ENCODE assay signal across 15 mouse cellular contexts in genomic region chr10:93144579-93144978, GRCm38 (mm10). TPM values are rescaled to one million over a fixed set of nuclear protein-coding genes. Genes with fewer than 3 reads are reported as not detected.
DNase-seq lines count a peak whose midpoint lies in the region; ATAC-seq and TF ChIP-seq lines count a peak whose summit lies in the region.
"Had no signal": no experiment of that assay in that cellular context is flagged by ENCODE, and none has a peak within 500 bp of the region (broad histone marks: within the 10 kb centered on the region; RNA-seq: fewer than 3 reads in every experiment).

No protein-coding gene starts in this region.

- no peak overlapping the region for H3K4me3 ChIP-seq in spleen, adult 2 months (ENCODE audit: extremely low read depth, insufficient read depth, insufficient read length)
- peak overlapping the region; percentile 15 for H3K4me3 ChIP-seq in liver, embryonic 16.5 days (ENCODE audit: low read depth, low read length)
- no peak overlapping the region for H3K4me3 ChIP-seq in intestine, embryonic 15.5 days (replicated peaks)
- H3K4me3 ChIP-seq: embryonic facial prominence, embryonic 13.5 days; lung, embryonic 15.5 days; neural tube, embryonic 12.5 days had no signal

- peaks cover 7% of the 10 kb centered on the region; the same call in 1 of the 2 replicates for H3K4me1 ChIP-seq in spleen, adult 2 months (ENCODE audit: control insufficient read depth, insufficient read depth, insufficient read length)
- peaks cover 33% of the 10 kb centered on the region for H3K4me1 ChIP-seq in liver, embryonic 16.5 days (ENCODE audit: control insufficient read depth, low read depth, low read length)
- no peaks in the 10 kb centered on the region for H3K4me1 ChIP-seq in intestine, embryonic 15.5 days (replicated peaks)
- H3K4me1 ChIP-seq: embryonic facial prominence, embryonic 13.5 days; neural tube, embryonic 12.5 days had no signal

- peak overlapping the region; percentile 11 for H3K9ac ChIP-seq in liver, embryonic 16.5 days (ENCODE audit: low read depth, low read length)
- no peak overlapping the region for H3K9ac ChIP-seq in intestine, embryonic 15.5 days
- H3K9ac ChIP-seq: embryonic facial prominence, embryonic 13.5 days; lung, embryonic 15.5 days; neural tube, embryonic 12.5 days had no signal

- TF ChIP-seq POLR2A in spleen, adult 2 months (IDR thresholded peaks at IDR 0.05; ENCODE audit: low read depth, low read length): no peak

- no peaks in the 10 kb centered on the region for H3K27me3 ChIP-seq in spleen, adult 2 months (ENCODE audit: control insufficient read depth, insufficient read depth, low read length)
- H3K27me3 ChIP-seq in liver, embryonic 16.5 days (ENCODE audit: control insufficient read depth, insufficient read depth, low read depth, low read length): no peaks in the 10 kb centered on the region
- H3K27me3 ChIP-seq in intestine, embryonic 15.5 days (replicated peaks): no peaks in the 10 kb centered on the region
- H3K27me3 ChIP-seq: embryonic facial prominence, embryonic 13.5 days; lung, embryonic 15.5 days; neural tube, embryonic 12.5 days had no signal

- peak; percentile 31 for ATAC-seq in common myeloid progenitor, adult 5-6 weeks (replicated peaks; ENCODE audit: low read depth, poor library complexity, severe bottlenecking)
- peak; percentile 6 for ATAC-seq in liver, embryonic 16.5 days (ENCODE audit: low read depth)
- no peak for ATAC-seq in intestine, embryonic 15.5 days
- ATAC-seq: forebrain, embryonic 14.5 days; hindbrain, postnatal 0 days; midbrain, embryonic 16.5 days had no signal

- intact Hi-C loops in left cerebral cortex, postnatal 14 days (cut with DNase I): no loop called here

- H3K36me3 ChIP-seq in spleen, adult 2 months (ENCODE audit: control insufficient read depth, insufficient read depth, low read length): no peaks in the 10 kb centered on the region
- H3K36me3 ChIP-seq in liver, embryonic 16.5 days (ENCODE audit: control insufficient read depth, insufficient read depth): no peaks in the 10 kb centered on the region
- H3K36me3 ChIP-seq in intestine, embryonic 15.5 days: no peaks in the 10 kb centered on the region
- H3K36me3 ChIP-seq: embryonic facial prominence, embryonic 13.5 days; lung, embryonic 15.5 days; neural tube, embryonic 12.5 days had no signal

- H3K9me3 ChIP-seq in liver, embryonic 16.5 days (replicated peaks; ENCODE audit: control insufficient read depth, low read length): no peaks in the 10 kb centered on the region
- no peaks in the 10 kb centered on the region for H3K9me3 ChIP-seq in intestine, embryonic 15.5 days
- H3K9me3 ChIP-seq: embryonic facial prominence, embryonic 13.5 days; lung, embryonic 15.5 days; neural tube, embryonic 12.5 days had no signal

- 24% methylated on average over 1 of the region's 1 CpGs for WGBS in spleen, adult 2 months
- WGBS in liver, embryonic 16.5 days (ENCODE audit: insufficient replicate concordance): 22% methylated on average over 1 of the region's 1 CpGs
- 66% methylated on average over 1 of the region's 1 CpGs for WGBS in intestine, embryonic 15.5 days

- TF ChIP-seq CTCF in spleen, adult 2 months (IDR thresholded peaks at IDR 0.05; ENCODE audit: extremely low read depth, insufficient read depth, insufficient read length, insufficient replicate concordance): no peak

- H3K27ac ChIP-seq in spleen, adult 2 months (ENCODE audit: insufficient read depth, low read length): peak overlapping the region; percentile 41; the same call in 1 of the 2 replicates
- peak overlapping the region; percentile 96 for H3K27ac ChIP-seq in liver, embryonic 16.5 days (ENCODE audit: low read length)
- H3K27ac ChIP-seq in intestine, embryonic 15.5 days: no peak overlapping the region
- H3K27ac ChIP-seq: embryonic facial prominence, embryonic 13.5 days; hindbrain, postnatal 0 days; lung, embryonic 15.5 days; neural tube, embryonic 12.5 days had no signal

- H3K4me2 ChIP-seq in liver, embryonic 16.5 days (ENCODE audit: low read depth, low read length): peak overlapping the region; percentile 57
- no peak overlapping the region for H3K4me2 ChIP-seq in intestine, embryonic 15.5 days (replicated peaks)
- H3K4me2 ChIP-seq: embryonic facial prominence, embryonic 13.5 days; lung, embryonic 15.5 days; neural tube, embryonic 12.5 days had no signal

- no peak for DNase-seq in spleen, adult 2 months (ENCODE audit: low read depth in 1 of 2, low spot score in 2 of 2)
- no peak for DNase-seq in spleen, postnatal 14 days (ENCODE audit: low spot score in 2 of 2)
- DNase-seq in thymus, postnatal 4 days: peak; percentile 49
- no peak for DNase-seq in left cerebral cortex, postnatal 14 days (ENCODE audit: low spot score in 2 of 2)
- DNase-seq: heart, postnatal 10 days; kidney, adult 9 months had no signal

RNA-seq across cellular contexts. Expression of gene Cdk17, which starts 16.1 kb away (rescaled TPM):
- polyA plus RNA-seq in spleen, adult 2 months (2012; rRNA removed): 18.5 and 27.3 TPM in 2 replicates
- total RNA-seq in common myeloid progenitor, adult 5-6 weeks (2017): 69.2 and 87.6 TPM in 2 replicates
- polyA plus RNA-seq in liver, embryonic 16.5 days (2015; fragmentation: Nextera tagmentation; extraction: Ambion mirVana): 8.3 and 8.7 TPM in 2 replicates
- 100 to 1,000 TPM; 189 to 193 TPM for total RNA-seq in left cerebral cortex, postnatal 14 days (2021)
- 13.6 and 14.0 TPM in 2 replicates for polyA plus RNA-seq in intestine, embryonic 15.5 days (2015; fragmentation: Nextera tagmentation; extraction: Ambion mirVana)
